Mouse (Mus musculus): ENCODE data around the gene Zzz3.

Zzz3 gene

DNA sequence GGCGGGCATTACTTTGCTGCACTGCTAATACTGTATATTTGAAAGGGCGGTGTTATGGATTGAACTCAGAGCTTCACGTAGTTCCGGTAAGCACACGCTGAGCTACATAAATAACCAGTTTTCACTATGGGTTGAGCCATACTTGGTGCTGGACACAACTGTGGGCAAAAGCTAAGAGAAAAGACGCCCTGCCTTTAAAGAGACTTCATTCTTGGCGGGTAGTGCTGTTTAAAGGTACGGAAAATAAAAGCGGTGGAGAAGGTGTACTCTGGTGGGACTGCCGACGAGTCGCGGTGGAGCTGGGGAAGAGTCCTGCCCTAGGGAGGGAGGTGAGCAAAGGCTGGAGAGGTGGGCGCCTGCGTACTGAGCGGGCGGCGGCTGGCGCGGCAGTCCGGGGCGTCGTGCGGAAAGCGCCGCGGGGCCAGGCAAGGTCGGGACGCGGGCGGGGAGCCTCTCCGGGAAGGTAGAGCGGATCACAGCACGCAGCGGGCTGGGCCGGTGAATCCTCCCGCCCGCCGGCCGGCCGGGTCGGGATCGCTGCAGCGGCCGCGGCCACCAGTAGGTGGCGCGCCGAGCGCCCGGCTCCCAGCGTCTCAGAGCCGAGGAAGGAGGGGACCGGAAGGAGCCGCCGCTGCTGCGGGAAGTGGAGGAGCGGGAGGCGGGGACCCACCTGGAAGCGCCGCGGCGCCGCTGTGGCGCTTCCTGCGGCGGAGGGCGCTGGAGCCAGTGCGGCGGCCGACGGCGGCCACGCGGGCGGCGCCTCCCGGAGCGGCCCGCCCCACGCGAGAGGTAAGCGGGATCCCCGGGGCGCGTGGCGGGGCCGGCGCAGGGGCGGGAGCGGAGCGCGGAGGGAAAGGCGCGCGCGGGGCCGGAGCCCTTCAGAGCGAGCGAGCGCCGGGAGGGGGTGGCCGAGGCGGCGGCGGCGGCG, at the start of gene Zzz3:
Zzz3 (plus strand) TSS at position 124 of the 928 bp plus-strand sequence.
- DNase-seq: peak; percentile 92 to 95

DNA sequence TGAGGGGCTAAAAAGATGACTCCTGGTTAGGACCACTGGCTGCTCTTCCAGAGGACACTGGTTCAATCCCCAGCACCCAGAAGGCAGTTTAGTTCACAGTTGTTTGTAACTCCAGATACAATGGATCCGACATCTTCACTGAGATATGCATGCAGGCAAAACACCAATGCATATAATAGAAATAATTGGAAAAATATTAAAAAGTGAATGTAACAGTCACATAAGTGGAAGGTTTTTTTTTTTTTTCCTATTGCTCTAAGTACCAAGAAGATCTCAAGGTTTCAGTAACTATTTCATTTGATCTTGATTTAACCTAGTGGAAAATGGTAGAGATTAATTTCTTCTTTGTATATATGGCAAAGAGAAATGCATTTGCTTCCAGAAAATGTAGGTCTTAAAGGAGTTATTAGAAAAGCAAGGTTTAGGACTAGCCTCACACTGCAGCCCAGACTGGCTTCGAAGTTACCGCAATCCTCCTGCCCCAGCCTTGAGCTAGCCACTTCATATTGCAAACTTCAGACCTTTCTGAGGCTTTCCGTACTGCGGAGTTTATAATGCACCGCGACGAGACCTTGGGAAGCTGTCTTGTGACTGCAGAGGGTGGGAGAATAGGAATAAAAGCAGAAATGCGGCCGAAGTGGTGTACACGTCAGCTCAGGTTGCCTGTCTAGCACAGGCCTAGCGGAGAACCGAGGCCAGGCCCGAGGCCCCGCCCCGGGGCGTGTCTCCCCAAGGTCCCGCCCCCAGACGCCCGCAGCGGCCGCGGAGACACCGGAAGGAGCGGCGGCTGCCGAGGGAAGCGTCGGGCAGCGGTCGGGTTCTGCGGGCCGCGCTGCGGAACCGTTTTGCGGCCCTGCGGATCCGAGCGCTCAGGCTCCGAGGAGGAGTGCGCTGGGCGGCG, 49.3 kb upstream of the Zzz3 start, which contains the start of gene Usp33:
Usp33 (plus strand) TSS at position 747 of the 901 bp plus-strand sequence.
- DNase-seq: peak; percentile 97 to 98

DNA sequence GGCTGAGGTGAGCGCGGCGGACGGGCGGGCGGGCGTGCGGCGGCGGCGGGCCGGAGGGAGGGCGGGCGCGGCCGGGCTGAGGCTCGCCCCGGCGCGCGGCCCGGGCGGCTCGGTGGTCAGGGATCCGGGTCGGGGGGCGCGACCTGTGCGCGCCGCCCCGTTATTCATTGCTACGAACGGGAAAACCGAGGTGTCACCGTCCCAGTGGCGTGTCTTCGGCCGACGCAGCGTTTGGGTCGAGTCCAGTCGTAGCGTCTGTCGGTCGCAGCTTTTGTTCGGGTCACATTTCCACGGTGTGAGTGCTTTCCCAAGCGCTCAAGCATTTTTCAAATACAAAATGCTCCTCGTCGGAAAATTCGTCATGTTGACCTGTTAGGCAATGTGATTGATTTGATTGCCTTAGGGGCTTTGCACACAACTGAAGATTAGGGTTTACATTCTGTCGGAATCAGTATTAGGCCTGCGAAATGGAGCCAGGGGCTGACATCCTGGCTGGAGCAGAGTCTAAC, 48.6 kb upstream of the Zzz3 start:
- peak; percentile 73 to 77 for DNase-seq

DNA sequence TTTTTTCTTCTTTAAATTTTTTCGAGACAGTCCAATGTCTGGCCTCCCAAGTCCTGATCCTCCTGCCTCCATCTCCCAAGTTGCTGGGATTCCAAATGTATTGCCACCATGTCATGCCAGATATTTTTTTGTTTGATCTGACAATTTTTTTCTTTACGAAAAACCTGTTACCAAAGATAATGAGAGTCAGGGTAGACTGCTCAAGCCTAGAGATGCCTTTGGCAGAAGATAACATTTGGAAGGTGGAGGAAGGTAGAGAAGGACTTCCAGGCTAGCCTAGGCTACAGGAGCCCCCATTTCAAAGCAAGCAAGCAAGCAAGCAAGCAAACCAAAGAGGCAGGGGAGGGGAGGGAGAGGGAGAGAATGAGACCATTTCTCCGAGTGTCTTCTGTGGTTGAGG, 48.0 kb upstream of the Zzz3 start:
- DNase-seq: no peak

DNA sequence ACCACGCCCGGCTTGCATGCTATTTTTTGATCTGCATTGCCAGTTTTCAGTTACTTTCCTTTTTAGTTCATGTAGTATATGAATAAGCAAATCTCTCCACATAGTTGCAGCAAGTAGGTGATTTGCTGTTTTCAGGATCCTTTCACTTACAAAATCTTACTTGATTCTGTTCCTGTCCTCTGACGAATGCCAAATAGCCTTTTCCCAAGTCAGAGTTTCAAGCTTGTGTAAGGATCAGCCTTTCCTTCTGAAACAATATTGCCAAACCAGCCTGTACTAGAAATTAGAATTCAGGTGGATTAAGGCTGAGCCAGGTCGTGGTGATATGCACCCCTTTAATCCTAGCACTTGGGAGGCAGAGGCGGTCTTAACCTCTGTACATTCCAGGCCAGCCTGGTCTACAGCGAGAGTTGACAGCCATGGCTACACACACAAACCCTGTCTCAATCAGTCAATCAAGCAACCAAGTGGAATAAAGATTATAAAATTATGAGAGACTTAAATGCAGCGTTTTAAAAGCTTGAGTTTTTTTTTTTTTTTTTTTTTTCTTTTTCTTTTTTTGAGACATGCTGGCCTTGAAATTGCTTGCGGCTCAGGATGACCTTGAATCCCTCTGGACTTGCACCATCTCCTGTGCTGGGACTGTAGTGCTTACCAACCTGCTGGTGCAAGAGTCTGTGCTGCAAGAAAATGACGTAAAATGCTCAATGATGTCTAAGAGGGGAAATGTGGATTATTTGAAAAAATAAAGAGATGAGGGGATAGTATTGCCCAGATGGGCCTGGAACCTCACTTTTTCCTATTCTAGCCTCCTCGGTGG, 47.1 kb upstream of the Zzz3 start:
- no peak for DNase-seq

DNA sequence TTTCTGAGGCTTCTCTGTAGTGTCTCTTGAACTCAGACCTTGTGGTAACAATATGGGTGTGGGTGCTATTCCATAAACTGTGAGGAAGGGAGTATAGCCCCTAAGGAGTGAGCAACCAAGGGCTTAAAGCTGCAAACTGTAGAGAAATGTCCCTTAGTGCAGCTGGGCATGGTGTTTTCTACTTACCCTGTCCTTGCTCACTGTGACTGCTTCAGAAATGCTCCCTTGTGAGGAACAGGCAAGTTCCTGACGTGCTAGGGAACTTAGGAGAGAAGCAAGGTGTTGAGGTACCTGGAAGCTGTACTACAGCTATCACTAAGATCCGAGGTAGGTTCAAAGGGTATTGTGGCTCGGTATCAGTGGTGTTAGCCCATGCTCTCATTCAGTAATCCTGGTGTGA, 44.8 kb upstream of the Zzz3 start:
- no peak for DNase-seq

DNA sequence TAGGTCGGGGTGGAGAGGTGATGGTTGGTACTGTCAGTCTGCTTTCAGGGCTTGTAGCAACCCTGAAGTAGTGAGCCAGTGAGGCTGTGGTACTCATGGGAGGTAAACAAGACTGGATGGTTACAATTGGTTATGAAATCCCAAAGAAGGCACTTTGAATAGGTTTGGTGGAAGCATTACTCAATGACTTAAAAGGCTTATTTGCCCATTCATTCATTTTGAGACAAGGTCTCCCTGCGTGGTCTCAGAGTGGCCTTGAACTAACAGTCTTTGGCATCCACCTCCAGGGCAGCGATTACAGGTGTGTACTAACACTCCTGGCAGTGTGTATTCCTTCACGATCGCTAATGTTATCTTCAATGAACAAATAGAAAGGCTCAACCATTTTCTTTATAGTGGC, 44.3 kb upstream of the Zzz3 start:
- DNase-seq: no peak

DNA sequence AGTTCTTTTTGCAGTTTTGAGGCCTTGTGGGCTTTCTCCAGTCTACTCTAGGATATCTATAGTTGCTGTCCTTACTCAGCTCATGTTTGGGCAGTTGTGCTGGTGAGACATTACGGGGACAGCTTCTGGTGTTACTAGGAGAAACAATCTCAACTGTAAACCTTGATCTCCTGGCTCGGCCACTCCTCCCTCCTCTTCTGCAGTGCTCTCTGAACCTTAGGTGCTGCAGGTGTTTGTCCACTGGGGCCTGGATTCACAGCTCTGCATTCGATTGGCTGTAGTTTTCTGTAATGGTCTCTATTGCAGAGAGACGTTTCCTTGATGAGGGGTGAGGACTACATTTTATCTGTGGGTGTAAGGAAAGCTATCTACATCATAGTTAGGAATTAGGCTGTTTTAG, 43.0 kb upstream of the Zzz3 start:
- DNase-seq: no peak

DNA sequence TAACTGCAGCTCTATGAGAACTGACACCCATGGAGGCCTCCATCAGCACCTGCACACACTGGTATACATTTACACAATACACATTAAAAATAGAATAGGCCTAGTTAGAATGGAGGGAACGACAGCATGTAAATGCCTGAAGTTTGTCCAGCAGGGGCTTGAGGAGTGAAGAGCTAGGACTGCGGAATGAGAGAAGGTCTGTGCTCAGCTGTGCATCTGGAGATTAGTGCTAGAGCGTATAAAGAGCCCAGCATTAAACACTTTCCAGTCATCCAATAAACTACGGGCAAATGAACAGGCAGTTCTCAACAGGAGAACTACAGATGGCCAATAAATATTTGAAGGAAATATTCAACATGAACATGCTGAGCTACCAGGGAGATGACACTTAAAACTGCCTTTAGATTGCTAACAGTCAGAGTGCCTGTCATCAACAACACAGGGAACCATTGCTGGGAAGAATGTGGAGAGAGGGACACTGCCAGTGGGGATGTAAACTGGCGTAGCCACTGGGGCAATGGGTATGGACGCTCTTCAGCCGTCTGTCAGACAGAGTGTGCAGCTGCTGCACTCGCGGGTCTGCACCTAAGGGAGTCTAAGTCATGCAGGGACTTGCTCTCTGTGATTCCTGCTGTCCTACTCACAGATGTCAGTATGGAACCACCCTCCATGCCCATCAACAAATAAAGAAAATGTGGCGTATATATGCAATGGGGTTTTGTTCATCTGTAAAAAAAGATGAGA, 41.7 kb upstream of the Zzz3 start:
- DNase-seq: no peak

DNA sequence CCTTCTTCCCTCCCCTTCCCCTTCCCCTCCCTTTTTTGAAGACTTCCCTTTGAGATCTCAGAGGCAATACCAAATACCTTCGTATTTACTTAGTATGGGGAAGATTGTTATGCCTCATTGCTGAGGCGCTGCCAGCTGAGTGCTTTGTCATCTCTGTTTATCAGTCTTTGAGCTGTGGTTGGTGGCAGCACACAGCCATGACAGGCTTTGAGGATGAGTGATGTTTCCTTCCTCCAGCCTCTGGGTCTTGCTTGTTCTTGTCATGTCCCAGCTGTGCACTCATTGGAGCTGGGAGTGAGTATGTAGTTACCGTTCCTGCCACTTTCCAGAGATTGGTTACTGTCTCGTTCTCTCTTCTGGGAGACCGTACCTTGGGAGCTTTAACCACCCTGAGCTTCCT, 39.9 kb upstream of the Zzz3 start:
- no peak for DNase-seq

DNA sequence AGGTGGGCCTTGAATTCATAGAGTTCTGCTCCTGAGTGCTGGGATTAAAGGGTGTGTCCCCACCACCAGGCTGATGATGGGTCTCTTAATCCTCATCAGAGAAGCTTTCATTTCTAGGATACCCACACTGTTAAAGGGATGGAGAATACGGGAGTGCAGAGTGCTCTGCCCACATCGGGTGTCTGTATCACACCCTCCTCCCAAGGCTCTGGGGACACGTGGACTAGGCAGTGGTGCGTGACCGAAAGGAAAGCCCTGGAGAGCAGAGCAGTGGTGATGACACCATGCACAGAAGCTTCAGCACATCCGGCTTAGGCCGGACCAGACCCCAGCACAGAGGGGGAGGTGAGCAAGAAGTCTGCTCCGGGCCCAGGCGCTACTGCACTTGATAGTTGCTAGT, 38.5 kb upstream of the Zzz3 start:
- no peak for DNase-seq

DNA sequence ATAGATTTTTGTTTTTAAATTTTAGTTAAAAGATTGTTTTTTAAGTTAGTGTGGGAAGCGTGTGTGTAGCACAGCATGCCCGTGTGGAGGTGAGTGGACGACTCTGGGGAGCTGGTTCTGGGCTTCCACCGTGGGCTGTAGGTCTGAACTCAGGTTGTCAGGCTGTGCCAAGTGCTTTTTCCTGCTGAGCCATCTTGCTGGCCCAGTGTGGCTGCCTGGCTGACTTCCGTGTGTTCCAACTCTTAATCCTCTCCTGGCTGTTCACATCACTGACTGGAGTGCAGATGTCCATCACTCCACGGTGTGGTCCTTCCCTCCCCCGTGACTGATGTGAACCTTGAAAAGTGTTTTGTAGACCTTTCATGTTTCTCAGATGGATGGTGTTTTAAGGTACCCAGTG, 36.1 kb upstream of the Zzz3 start:
- DNase-seq: no peak

DNA sequence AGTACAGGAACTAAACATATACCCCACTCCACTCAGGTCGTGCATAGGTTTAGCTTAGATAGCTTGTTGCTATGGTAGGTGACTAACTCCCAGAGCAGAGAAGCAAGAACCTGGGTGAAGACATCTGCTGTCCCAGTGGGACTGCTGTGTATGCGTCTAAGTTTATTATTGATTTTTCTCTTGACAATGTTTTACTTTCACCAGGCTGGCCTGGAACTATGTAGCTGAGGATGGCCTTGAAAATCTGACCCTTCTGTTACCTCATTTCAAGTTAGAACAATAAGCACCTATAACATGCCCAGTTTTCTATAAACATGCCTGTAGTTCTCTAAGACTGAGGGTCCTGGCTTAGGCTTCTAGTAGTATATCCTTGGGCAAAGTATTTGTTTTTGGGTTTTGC, 31.1 kb upstream of the Zzz3 start:
- DNase-seq: no peak

DNA sequence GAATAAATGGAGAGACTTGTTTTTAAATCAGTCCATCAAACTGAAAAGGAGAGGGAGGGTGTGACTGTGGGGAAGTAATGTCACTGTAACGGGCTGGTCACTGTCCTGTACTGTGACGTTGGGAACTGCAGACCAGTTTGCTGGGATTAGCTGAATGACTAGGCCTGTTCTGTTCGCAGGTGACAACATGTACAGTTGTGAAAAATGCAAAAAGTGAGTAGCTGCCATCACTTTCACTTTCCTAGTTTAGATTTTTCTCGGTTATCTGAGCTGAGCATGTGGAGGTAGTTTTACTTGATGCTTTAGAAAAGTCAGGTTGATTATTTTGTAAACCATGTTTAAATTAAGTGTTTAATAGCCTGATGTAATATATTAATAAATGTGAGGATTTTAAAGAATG, 19.2 kb upstream of the Zzz3 start:
- DNase-seq: no peak

DNA sequence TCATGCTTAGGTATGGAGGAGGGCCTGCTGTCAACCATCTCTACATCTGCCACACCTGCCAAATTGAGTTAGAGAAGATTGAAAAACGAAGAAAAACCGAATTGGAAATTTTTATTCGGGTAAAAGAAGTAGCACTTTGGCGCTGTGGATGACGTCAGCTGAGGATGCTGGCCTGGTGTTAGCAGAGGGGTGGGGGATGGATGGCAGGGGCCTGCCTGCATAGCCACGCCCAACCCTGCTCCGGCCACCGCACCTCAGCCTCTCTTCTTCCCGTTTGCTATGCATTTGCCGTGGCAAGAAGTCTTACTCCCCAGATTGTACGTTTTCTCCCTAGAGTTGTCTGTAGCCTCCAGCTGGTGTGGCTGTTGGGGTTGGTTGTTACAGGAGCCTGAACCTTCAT, 11.2 kb upstream of the Zzz3 start:
- DNase-seq: no peak

DNA sequence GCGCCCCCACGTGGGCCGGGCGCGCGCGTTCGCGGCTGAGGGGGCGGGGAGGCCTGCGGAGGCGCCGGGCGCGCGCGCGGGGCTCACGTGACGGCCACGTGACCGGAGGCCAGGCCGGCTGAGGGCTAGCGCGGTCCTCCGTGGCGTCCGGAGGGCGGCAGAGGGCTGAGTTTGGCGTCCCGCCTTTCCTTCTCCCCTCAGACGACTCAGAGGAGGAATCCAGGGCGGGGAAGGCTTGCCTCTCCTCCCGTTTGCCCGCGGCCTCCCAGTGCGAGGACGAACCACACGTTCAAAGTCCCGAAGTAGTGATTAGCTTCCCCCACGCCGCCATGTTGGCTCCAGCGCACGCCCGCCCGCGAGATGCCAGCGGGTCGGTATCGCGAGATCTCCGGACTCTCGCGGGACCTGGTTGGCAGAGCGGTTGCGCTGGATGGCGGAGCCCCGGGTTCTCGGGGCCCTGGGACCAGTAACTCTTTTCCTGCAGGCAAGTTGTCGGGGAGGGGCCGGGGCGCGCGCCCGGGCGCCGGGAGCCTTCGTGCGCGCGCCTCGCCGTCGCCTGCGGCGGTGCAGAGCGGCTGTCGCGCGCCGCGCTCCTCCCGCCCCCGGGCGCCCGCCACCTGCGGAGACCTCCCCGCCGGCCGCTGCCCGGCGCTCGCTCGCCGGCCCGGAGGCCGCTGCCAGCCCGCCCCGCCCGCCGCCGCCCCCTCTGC, 1.2 kb downstream of the Zzz3 start:
- DNase-seq: peak; percentile 99

DNA sequence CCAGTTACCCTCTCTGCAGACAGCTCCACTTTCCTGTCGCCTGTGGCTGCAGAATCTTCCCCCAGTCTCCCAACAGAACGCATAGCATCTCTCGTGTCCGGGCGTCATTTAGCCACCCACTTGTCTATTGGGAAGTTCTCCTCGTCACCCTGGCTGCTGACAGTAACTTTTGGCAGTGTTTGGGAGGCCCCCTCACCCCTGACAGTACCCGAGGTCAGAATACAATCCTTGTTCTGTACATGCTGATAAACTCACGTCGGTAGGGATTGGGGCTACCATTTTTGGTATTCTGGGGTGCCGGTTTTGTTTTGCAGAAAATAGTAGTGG, 1.7 kb downstream of the Zzz3 start:
- no peak for DNase-seq

DNA sequence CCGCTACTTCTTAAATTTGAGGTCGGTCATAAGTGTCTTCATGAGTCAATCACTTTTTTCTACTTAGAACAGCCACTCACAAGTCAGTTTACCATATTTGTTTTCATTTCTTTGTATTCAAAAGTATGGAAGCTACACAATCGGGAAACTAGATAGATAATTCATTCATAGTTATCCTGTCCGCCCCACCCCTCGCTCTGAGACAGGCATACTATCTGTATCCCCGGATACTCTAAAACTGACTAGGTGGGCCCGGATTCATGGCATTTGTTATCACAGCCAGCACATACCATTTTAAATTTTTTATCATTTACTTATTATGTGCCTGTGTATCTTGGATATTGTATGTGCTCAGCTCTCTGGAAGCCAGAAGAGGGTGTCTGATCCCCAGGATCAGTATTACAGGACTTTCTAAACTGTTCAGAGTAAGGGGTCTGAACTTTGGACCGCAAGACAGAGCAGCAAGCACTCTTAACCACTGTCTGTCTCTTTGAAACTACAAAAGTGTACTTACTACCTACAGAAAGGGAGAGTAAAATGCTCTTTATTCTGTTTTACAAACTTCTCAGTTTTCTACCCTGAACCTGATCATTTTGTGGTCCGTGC, 2.2 kb downstream of the Zzz3 start:
- no peak for DNase-seq

DNA sequence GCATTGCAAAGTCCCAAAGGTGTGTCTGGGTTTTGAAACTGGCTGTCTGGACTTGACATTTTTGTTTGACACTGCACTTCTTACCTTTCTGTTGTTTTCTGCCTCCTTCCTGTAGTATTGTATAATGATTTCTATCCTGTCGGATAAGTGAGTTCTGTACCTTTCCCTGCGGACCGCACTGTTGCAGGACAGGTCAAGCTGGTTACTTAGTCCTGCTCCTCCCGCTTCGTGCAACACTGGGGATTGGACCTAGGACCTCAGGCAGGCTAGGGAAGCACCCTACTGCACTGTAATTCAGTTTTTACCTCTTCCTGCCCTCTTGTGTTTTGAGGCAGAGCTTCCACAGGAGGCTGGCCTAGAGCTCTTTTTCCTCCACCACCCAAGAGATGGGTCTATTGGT, 5.2 kb downstream of the Zzz3 start:
- no peak for DNase-seq

DNA sequence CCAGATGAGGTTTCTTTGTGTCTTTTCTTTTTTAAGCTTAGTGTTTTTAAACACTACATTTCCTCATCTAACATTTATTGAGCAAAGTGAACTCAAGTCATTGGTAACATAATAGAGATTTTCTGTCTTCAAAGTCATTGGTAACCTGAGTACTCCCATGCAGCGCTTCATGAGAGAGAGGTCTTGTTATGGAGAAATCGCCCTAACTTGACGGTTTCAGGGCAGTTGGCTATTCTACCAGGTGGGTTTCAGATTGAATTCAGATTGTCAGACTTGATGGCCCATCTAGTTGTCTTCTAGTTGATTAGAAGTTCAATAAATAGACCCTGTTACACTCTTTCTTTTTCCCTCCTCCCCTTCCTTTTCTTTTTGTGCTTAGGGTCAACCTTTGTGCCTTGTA, 5.6 kb downstream of the Zzz3 start:
- no peak for DNase-seq
